Mouse (Mus musculus): ENCODE measurements at regions not wholly inside any gene's neighbourhood (a gene's known extent, or its start where the extent isn't known, plus 50 kb on each side); places are given as distances from the start of the nearest gene placed in this dataset.

- Histone ChIP-seq H3K4me3 (no peak overlapping the region), H3K27me3 (ENCODE audit: poor library complexity, severe bottlenecking) (no peaks in the 10 kb centered on the region), H3K36me3 (replicated peaks) (no peaks in the 10 kb centered on the region), H3K9me3 (no peaks in the 10 kb centered on the region), H3K27ac (no peak overlapping the region), H3K4me1 (peaks cover 13% of the 10 kb centered on the region)
- 93% methylated on average over 13 of the region's 13 CpGs for WGBS
- no peak for DNase-seq (ENCODE audit: extremely low spot score, low spot score)
Observed at GRCm38 (mm10) chr10:119045059-119045458, 175.1 kb upstream of the Dyrk2 start.

GRCm38 (mm10) chr10:119043069-119043468 lies 173.1 kb upstream of the Dyrk2 start:
- WGBS, result 90% methylated on average over 7 of the region's 7 CpGs
- H3K4me3 ChIP-seq, result no peak overlapping the region
- no peak overlapping the region for H3K27ac ChIP-seq
- no peak for DNase-seq (ENCODE audit: extremely low spot score, low spot score)
- no peaks in the 10 kb centered on the region for H3K27me3 ChIP-seq (ENCODE audit: poor library complexity, severe bottlenecking)
- H3K36me3 ChIP-seq (replicated peaks), result no peaks in the 10 kb centered on the region
- no peaks in the 10 kb centered on the region for H3K9me3 ChIP-seq
- H3K4me1 ChIP-seq, result peaks cover 14% of the 10 kb centered on the region

- no peaks in the 10 kb centered on the region for H3K27me3 ChIP-seq (ENCODE audit: poor library complexity, severe bottlenecking)
- no peaks in the 10 kb centered on the region for H3K36me3 ChIP-seq (replicated peaks)
- no peaks in the 10 kb centered on the region for H3K9me3 ChIP-seq
- peaks cover 14% of the 10 kb centered on the region for H3K4me1 ChIP-seq
- DNase-seq (ENCODE audit: extremely low spot score, low spot score), result no peak
- no peak overlapping the region for H3K4me3 ChIP-seq
- H3K27ac ChIP-seq, result peak overlapping the region; percentile 31; the same call in 1 of the 2 replicates
- 36% methylated on average over 4 of the region's 4 CpGs for WGBS
Observed at GRCm38 (mm10) chr10:119040205-119040604, 170.2 kb upstream of the Dyrk2 start.

DNA sequence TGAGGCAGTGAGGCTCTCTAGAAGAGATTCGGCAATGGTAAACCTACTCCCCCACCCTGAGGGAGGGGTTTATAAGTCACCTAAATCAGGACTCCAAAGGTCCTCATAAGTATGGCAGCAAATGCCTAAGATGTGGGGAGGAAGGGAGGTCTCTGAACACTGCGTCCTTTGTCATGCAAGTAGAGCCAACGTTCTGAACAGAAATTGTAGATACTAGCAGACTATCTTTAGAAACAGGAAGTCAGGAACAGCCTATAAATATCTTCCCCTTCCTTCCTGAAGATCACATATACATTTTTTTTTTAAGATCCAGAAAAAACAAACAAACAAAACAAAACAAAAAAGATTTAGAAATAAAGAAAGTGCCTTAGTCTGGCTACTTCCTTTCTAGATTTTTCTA lies 169.7 kb upstream of the Dyrk2 start:
- Histone ChIP-seq H3K4me1 (peaks cover 14% of the 10 kb centered on the region), H3K9me3 (no peaks in the 10 kb centered on the region), H3K27ac (no peak overlapping the region), H3K4me3 (no peak overlapping the region), H3K27me3 (ENCODE audit: poor library complexity, severe bottlenecking) (no peaks in the 10 kb centered on the region), H3K36me3 (replicated peaks) (no peaks in the 10 kb centered on the region)
- 66% methylated on average over 3 of the region's 3 CpGs for WGBS
- no peak for DNase-seq (ENCODE audit: extremely low spot score, low spot score)

DNA sequence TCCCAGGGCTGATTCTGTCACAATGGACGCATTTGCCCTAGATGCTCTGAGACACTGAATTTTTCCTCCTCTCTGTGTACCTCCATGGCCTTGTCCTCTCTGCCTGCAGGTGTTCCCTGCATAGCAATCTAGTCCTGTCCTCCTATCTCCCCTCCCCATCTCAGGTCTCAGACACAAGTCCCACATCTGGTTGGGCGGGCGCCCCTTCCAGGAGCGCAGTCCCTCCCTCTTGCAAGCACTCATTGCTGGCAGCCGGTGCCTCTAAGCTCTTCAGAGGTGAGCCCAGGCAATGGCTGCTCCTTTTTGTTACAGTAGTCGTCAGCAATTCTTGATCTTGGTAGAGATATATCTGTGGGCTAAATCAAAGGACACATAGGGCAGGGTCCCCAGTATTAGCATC lies 169.0 kb upstream of the Dyrk2 start:
- H3K36me3 ChIP-seq (replicated peaks), result no peaks in the 10 kb centered on the region
- WGBS, result 91% methylated on average over 6 of the region's 6 CpGs
- H3K4me1 ChIP-seq, result peaks cover 14% of the 10 kb centered on the region
- H3K27ac ChIP-seq, result no peak overlapping the region
- no peaks in the 10 kb centered on the region for H3K9me3 ChIP-seq
- no peaks in the 10 kb centered on the region for H3K27me3 ChIP-seq (ENCODE audit: poor library complexity, severe bottlenecking)
- DNase-seq (ENCODE audit: extremely low spot score, low spot score), result no peak
- no peak overlapping the region for H3K4me3 ChIP-seq

GRCm38 (mm10) chr10:119037781-119038180 lies 167.8 kb upstream of the Dyrk2 start:
- no peak overlapping the region for H3K27ac ChIP-seq
- peaks cover 14% of the 10 kb centered on the region for H3K4me1 ChIP-seq
- no peak for DNase-seq (ENCODE audit: extremely low spot score, low spot score)
- no peaks in the 10 kb centered on the region for H3K36me3 ChIP-seq (replicated peaks)
- no peaks in the 10 kb centered on the region for H3K9me3 ChIP-seq
- WGBS, result 94% methylated on average over 8 of the region's 8 CpGs
- H3K27me3 ChIP-seq (ENCODE audit: poor library complexity, severe bottlenecking), result no peaks in the 10 kb centered on the region
- no peak overlapping the region for H3K4me3 ChIP-seq

GRCm38 (mm10) chr10:119035863-119036262 lies 165.9 kb upstream of the Dyrk2 start:
- H3K9me3 ChIP-seq, result no peaks in the 10 kb centered on the region
- H3K4me1 ChIP-seq, result peaks cover 5% of the 10 kb centered on the region
- WGBS, result 90% methylated on average over 5 of the region's 5 CpGs
- H3K27me3 ChIP-seq (ENCODE audit: poor library complexity, severe bottlenecking), result no peaks in the 10 kb centered on the region
- no peak overlapping the region for H3K27ac ChIP-seq
- no peak overlapping the region for H3K4me3 ChIP-seq
- DNase-seq (ENCODE audit: extremely low spot score, low spot score), result no peak
- H3K36me3 ChIP-seq (replicated peaks), result no peaks in the 10 kb centered on the region

DNA sequence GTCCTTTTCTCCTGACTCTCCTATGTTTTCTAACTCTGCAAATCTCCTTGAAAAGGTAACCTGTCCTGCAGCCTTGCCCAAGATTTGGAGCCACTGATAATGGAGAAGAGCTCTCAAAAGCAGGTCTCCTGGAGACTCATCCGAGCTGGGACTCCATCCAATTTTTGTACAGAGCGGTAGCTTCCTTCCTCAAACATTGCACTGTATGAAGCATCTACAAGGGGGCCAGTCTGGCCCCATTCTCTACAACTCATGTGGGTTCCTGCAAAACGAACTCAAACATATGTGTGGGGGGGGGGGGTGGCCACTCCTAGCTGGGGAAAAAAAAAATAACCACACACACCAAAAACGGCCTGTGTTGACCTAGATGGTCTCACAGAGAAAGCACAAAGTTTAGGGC lies 164.4 kb upstream of the Dyrk2 start:
- H3K4me3 ChIP-seq, result no peak overlapping the region
- H3K27me3 ChIP-seq (ENCODE audit: poor library complexity, severe bottlenecking), result no peaks in the 10 kb centered on the region
- H3K9me3 ChIP-seq, result no peaks in the 10 kb centered on the region
- no peaks in the 10 kb centered on the region for H3K4me1 ChIP-seq
- no peak overlapping the region for H3K27ac ChIP-seq
- H3K36me3 ChIP-seq (replicated peaks), result no peaks in the 10 kb centered on the region
- DNase-seq (ENCODE audit: extremely low spot score, low spot score), result no peak
- WGBS, result 85% methylated on average over 4 of the region's 4 CpGs

DNA sequence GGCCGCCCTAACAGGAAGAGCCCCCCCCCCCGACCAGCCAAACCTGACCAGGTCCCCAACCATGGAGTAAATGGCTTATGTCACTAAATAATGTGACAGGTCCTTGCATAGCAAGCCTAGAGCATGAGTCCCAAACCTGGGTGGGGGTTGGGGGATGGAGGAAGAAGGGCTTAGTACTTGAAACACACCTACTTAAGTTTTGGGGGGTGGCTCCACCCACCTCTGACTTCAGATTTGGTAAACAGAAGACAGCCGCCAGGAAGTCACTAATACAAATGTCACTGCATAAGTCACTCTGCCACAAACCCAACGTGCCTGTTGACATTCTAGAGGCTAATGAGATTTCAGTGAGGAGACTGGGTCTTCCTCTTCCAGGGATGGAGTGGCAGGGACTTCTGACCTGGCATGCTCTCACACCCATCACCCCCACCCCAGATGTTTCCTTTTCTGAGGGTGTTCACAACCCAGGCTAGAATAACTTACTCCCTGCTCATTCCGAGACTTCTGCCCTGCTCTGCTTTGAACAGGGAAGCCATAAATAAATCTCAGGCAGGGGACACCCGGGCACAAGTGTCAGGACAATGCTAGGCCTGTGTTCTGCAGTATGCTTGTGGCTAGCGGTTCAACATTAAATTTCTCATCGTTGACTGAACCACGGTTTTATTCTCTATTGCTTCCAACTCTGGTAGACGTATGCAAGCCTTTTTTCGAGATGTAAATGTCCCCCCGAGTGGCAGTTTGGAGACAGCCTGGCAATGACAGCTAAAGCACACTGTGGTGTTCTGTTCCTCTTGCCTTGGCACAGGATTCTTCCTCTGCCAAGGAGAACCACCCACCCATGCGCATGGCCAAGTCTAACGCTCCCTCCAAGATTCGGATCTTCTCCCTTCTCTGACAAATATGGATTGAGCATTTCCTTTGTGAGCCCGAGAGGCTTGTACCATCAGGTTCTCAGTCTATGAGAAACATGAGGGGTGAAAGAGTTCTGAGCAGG lies 161.6 kb upstream of the Dyrk2 start:
- no peaks in the 10 kb centered on the region for H3K9me3 ChIP-seq
- 88% methylated on average over 16 of the region's 16 CpGs for WGBS
- no peaks in the 10 kb centered on the region for H3K27me3 ChIP-seq (ENCODE audit: poor library complexity, severe bottlenecking)
- H3K27ac ChIP-seq, result no peak overlapping the region
- H3K4me3 ChIP-seq, result no peak overlapping the region
- peaks cover 6% of the 10 kb centered on the region; the same call in 1 of the 2 replicates for H3K4me1 ChIP-seq
- H3K36me3 ChIP-seq (replicated peaks), result no peaks in the 10 kb centered on the region
- DNase-seq (ENCODE audit: extremely low spot score, low spot score), result no peak

DNA sequence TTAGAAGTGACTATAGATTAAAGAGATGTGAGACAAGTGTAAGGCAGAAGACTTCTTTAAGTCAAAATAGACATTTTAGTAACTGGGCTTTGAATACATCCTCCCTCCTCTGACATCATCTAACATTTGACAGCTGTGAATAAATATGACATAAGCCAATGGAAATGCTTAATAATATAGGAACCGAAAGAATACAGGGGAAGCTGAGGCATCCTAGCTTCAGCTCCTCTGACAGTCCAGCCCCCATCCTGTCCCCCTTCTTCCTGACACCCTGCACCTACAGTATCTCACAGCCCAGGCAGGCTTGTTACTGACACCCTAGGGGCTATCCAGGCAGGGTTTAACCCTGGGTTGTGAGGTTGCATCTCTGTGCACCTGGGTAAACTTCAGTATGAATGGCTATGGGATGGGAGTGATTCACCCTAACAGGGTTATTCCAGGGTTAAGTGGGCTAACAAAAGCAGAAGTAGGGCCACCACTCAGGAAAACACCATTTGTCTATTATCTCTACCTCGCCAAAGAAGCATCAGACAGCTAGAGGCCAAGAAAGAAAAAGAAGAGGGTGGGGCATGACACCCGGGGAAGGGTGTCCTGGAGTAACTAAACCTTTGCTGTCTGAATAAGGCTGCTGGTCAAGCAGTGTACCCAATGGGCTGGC lies 158.6 kb upstream of the Dyrk2 start:
- Histone ChIP-seq H3K36me3 (replicated peaks) (no peaks in the 10 kb centered on the region), H3K27me3 (ENCODE audit: poor library complexity, severe bottlenecking) (no peaks in the 10 kb centered on the region), H3K4me3 (no peak overlapping the region), H3K27ac (no peak overlapping the region), H3K4me1 (peaks cover 6% of the 10 kb centered on the region; the same call in 1 of the 2 replicates), H3K9me3 (no peaks in the 10 kb centered on the region)
- DNase-seq (ENCODE audit: extremely low spot score, low spot score), result no peak
- 77% methylated on average over 3 of the region's 3 CpGs for WGBS

GRCm38 (mm10) chr10:119027241-119027901 lies 157.4 kb upstream of the Dyrk2 start:
- 69% methylated on average over 6 of the region's 6 CpGs for WGBS
- H3K36me3 ChIP-seq (replicated peaks), result no peaks in the 10 kb centered on the region
- DNase-seq (ENCODE audit: extremely low spot score, low spot score), result no peak
- no peaks in the 10 kb centered on the region for H3K9me3 ChIP-seq
- H3K4me3 ChIP-seq, result no peak overlapping the region
- H3K4me1 ChIP-seq, result peaks cover 6% of the 10 kb centered on the region; the same call in 1 of the 2 replicates
- no peaks in the 10 kb centered on the region for H3K27me3 ChIP-seq (ENCODE audit: poor library complexity, severe bottlenecking)
- no peak overlapping the region for H3K27ac ChIP-seq

GRCm38 (mm10) chr10:119026291-119026690 lies 156.3 kb upstream of the Dyrk2 start:
- Histone ChIP-seq H3K27me3 (ENCODE audit: poor library complexity, severe bottlenecking) (no peaks in the 10 kb centered on the region), H3K27ac (no peak overlapping the region), H3K36me3 (replicated peaks) (no peaks in the 10 kb centered on the region), H3K4me3 (no peak overlapping the region), H3K4me1 (peaks cover 6% of the 10 kb centered on the region; the same call in 1 of the 2 replicates), H3K9me3 (no peaks in the 10 kb centered on the region)
- DNase-seq (ENCODE audit: extremely low spot score, low spot score), result no peak
- 87% methylated on average over 4 of the region's 4 CpGs for WGBS
